Mouse (Mus musculus) 416B (cell line): ENCODE measurements at regions not wholly inside any gene's neighbourhood (a gene's known extent, or its start where the extent isn't known, plus 50 kb on each side); places are given as distances from the start of the nearest gene placed in this dataset.

Experiments used
- DNase-seq: peaks from one replicate; pipeline ENCODE4 v3.0.0; 2011; ENCODE audit warnings: low read depth

GRCm38 (mm10) chr14:16901534-16902147 is 82.7 kb upstream of the Rarb start:
- no peak for DNase-seq

- DNase-seq: no peak
These were observed 79.0 kb upstream of the Rarb start for GRCm38 (mm10) chr14:16897747-16898544.

GRCm38 (mm10) chr14:16896974-16897373 is 78.0 kb upstream of the Rarb start:
- DNase-seq: no peak

GRCm38 (mm10) chr14:16881249-16881648 is 62.3 kb upstream of the Rarb start:
- DNase-seq: no peak

- no peak for DNase-seq
These were observed 50.3 kb upstream of the Rarb start for GRCm38 (mm10) chr14:16869221-16869620.
